Mouse (Mus musculus): ENCODE data around the gene Fam160a1. TPM values are rescaled to one million over a fixed set of nuclear protein-coding genes. Genes with fewer than 3 reads are reported as not detected.

Gene Fam160a1
- polyA plus RNA-seq, 1 experiment from 2014 or later: 6.1 TPM

- 64% methylated on average over 6 of the region's 6 CpGs for WGBS
- Histone ChIP-seq H3K4me1 (ENCODE audit: insufficient read depth, low read length) (no peaks in the 10 kb centered on the region), H3K9ac (replicated peaks; ENCODE audit: low read length) (no peak overlapping the region), H3K27me3 (ENCODE audit: insufficient read depth, low read length) (no peaks in the 10 kb centered on the region), H3K36me3 (ENCODE audit: insufficient read depth, low read length) (no peaks in the 10 kb centered on the region), H3K9me3 (ENCODE audit: low read length) (no peaks in the 10 kb centered on the region), H3K4me3 (ENCODE audit: low read length) (no peak overlapping the region), H3K27ac (ENCODE audit: low read length) (no peak overlapping the region), H3K4me2 (replicated peaks; ENCODE audit: low read depth, low read length) (no peak overlapping the region)
- no peak for ATAC-seq (ENCODE audit: low FRiP score, low TSS enrichment)
Measured at GRCm38 (mm10) chr3:85703141-85703882, 113.8 kb downstream of the Fam160a1 start.

GRCm38 (mm10) chr3:85698496-85698895 lies 118.6 kb downstream of the Fam160a1 start:
- 85% methylated on average over 4 of the region's 4 CpGs for WGBS
- no peaks in the 10 kb centered on the region for H3K27me3 ChIP-seq (ENCODE audit: insufficient read depth, low read length)
- H3K9me3 ChIP-seq (ENCODE audit: low read length): no peaks in the 10 kb centered on the region
- no peak for ATAC-seq (ENCODE audit: low FRiP score, low TSS enrichment)
- no peak overlapping the region for H3K9ac ChIP-seq (replicated peaks; ENCODE audit: low read length)
- no peak overlapping the region for H3K4me2 ChIP-seq (replicated peaks; ENCODE audit: low read depth, low read length)
- H3K36me3 ChIP-seq (ENCODE audit: insufficient read depth, low read length): no peaks in the 10 kb centered on the region
- H3K27ac ChIP-seq (ENCODE audit: low read length): no peak overlapping the region
- H3K4me3 ChIP-seq (ENCODE audit: low read length): no peak overlapping the region
- peaks cover 13% of the 10 kb centered on the region for H3K4me1 ChIP-seq (ENCODE audit: insufficient read depth, low read length)

DNA sequence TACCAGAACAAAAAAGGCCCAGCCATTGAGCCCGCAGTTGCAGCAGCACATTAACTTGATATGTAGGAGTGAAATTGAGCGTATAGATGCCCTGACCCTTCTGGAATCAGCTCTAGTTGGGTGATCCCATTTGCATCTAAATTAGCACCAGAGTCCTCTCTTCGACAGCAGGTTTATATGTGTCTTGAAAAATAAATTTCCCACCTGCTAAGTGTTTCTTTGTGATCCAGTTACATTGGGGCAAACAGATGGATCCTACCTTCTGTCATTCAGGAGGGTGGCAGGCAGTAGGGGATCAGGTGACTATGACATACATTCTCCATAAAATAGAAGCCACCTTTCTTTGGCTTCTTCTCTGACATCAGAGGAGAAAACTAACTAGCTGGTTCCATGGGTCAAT lies 122.0 kb downstream of the Fam160a1 start:
- no peak overlapping the region for H3K27ac ChIP-seq (ENCODE audit: low read length)
- H3K9ac ChIP-seq (replicated peaks; ENCODE audit: low read length): no peak overlapping the region
- no peak overlapping the region for H3K4me2 ChIP-seq (replicated peaks; ENCODE audit: low read depth, low read length)
- 19% methylated on average over 3 of the region's 3 CpGs for WGBS
- no peaks in the 10 kb centered on the region for H3K9me3 ChIP-seq (ENCODE audit: low read length)
- peak; percentile 66 for ATAC-seq (ENCODE audit: low FRiP score, low TSS enrichment)
- no peaks in the 10 kb centered on the region for H3K27me3 ChIP-seq (ENCODE audit: insufficient read depth, low read length)
- peaks cover 19% of the 10 kb centered on the region for H3K4me1 ChIP-seq (ENCODE audit: insufficient read depth, low read length)
- no peaks in the 10 kb centered on the region for H3K36me3 ChIP-seq (ENCODE audit: insufficient read depth, low read length)
- no peak overlapping the region for H3K4me3 ChIP-seq (ENCODE audit: low read length)

GRCm38 (mm10) chr3:85693013-85693412 lies 124.1 kb downstream of the Fam160a1 start:
- Histone ChIP-seq H3K4me2 (replicated peaks; ENCODE audit: low read depth, low read length) (no peak overlapping the region), H3K4me1 (ENCODE audit: insufficient read depth, low read length) (peaks cover 19% of the 10 kb centered on the region), H3K9me3 (ENCODE audit: low read length) (no peaks in the 10 kb centered on the region), H3K9ac (replicated peaks; ENCODE audit: low read length) (no peak overlapping the region), H3K27me3 (ENCODE audit: insufficient read depth, low read length) (no peaks in the 10 kb centered on the region), H3K36me3 (ENCODE audit: insufficient read depth, low read length) (no peaks in the 10 kb centered on the region), H3K27ac (ENCODE audit: low read length) (no peak overlapping the region), H3K4me3 (ENCODE audit: low read length) (no peak overlapping the region)
- ATAC-seq (ENCODE audit: low FRiP score, low TSS enrichment): no peak
- 61% methylated on average over 3 of the region's 3 CpGs for WGBS

- Histone ChIP-seq H3K9ac (replicated peaks; ENCODE audit: low read length) (no peak overlapping the region), H3K27me3 (ENCODE audit: insufficient read depth, low read length) (no peaks in the 10 kb centered on the region), H3K4me2 (replicated peaks; ENCODE audit: low read depth, low read length) (no peak overlapping the region), H3K4me3 (ENCODE audit: low read length) (no peak overlapping the region), H3K9me3 (ENCODE audit: low read length) (no peaks in the 10 kb centered on the region), H3K36me3 (ENCODE audit: insufficient read depth, low read length) (no peaks in the 10 kb centered on the region), H3K4me1 (ENCODE audit: insufficient read depth, low read length) (peaks cover 19% of the 10 kb centered on the region), H3K27ac (ENCODE audit: low read length) (no peak overlapping the region)
- peak; percentile 52; the same call in 1 of the 2 replicates for ATAC-seq (ENCODE audit: low FRiP score, low TSS enrichment)
- 37% methylated on average over 4 of the region's 4 CpGs for WGBS
Measured at GRCm38 (mm10) chr3:85691134-85691533, 126.0 kb downstream of the Fam160a1 start.

DNA sequence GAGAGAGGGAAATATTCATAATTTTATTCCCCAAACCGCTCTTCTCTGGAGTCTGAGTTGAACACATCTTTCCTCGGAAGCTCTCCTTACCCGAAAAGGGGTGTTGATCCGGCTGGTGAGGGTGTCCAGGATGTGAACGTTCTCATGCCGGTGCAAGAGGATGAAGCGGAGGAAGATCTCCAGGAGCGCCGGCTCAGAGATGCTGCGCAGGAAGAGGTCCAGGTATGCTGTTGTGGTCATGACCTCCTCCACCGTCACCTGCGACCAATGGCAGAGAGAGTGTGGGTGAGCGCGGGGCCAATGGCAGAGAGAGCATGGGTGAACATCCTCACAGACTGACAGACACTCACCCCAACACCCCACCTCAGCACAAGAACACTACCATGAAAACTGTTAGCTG lies 128.8 kb downstream of the Fam160a1 start:
- 94% methylated on average over 14 of the region's 14 CpGs for WGBS
- H3K4me1 ChIP-seq (ENCODE audit: insufficient read depth, low read length): peaks cover 6% of the 10 kb centered on the region; the same call in 1 of the 2 replicates
- no peak overlapping the region for H3K27ac ChIP-seq (ENCODE audit: low read length)

DNA sequence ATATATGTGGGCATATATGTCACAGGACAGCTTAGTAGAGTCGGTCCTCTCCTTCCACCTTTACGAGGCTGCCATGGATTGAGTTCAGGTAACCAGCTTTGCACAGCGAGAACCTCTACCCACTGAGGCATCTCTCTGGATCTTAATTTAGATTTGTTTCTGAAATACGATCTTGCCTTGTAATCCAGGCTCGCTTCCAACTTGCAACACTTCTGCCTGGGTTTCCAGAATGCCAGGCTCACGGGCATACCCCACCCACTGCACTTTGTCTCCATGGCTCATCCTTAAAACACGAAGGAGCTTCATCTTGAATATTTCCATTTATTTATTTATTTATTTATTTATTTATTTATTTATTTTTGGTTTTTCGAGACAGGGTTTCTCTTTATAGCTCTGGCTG lies 131.8 kb downstream of the Fam160a1 start:
- Histone ChIP-seq H3K27me3 (ENCODE audit: insufficient read depth, low read length) (no peaks in the 10 kb centered on the region), H3K4me3 (ENCODE audit: low read length) (no peak overlapping the region), H3K36me3 (ENCODE audit: insufficient read depth, low read length) (no peaks in the 10 kb centered on the region), H3K9ac (replicated peaks; ENCODE audit: low read length) (no peak overlapping the region), H3K4me2 (replicated peaks; ENCODE audit: low read depth, low read length) (no peak overlapping the region), H3K9me3 (ENCODE audit: low read length) (no peaks in the 10 kb centered on the region), H3K4me1 (ENCODE audit: insufficient read depth, low read length) (no peaks in the 10 kb centered on the region), H3K27ac (ENCODE audit: low read length) (no peak overlapping the region)
- ATAC-seq (ENCODE audit: low FRiP score, low TSS enrichment): no peak
- 85% methylated on average over 8 of the region's 8 CpGs for WGBS

More for the DNA sequence above, 128.8 kb downstream of the Fam160a1 start:
- no peak overlapping the region for H3K4me3 ChIP-seq (ENCODE audit: low read length)
- no peak overlapping the region for H3K4me2 ChIP-seq (replicated peaks; ENCODE audit: low read depth, low read length)
- no peaks in the 10 kb centered on the region for H3K27me3 ChIP-seq (ENCODE audit: insufficient read depth, low read length)
- H3K9ac ChIP-seq (replicated peaks; ENCODE audit: low read length): no peak overlapping the region
- ATAC-seq (ENCODE audit: low FRiP score, low TSS enrichment): no peak
- no peaks in the 10 kb centered on the region for H3K36me3 ChIP-seq (ENCODE audit: insufficient read depth, low read length)
- H3K9me3 ChIP-seq (ENCODE audit: low read length): no peaks in the 10 kb centered on the region

DNA sequence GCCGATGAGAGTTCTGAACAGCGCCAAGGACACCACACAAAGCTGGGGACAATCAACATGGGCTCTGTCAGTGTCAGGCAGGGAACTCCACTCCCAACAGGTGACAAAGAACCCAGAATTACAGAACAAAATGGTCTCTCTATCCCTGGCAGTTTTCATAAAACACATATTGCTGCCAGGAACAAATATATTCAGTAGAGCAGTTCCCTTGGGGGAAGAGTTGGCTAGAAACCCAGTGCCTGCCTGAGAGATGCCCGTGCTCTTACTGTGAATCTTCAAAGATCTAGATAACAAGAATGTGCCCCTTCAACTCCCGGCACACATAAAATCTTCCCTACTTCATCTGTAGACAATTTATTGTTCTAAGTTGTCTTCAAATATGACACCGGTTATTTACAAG lies 133.5 kb downstream of the Fam160a1 start:
- H3K36me3 ChIP-seq (ENCODE audit: insufficient read depth, low read length): no peaks in the 10 kb centered on the region
- 84% methylated on average over 5 of the region's 5 CpGs for WGBS
- ATAC-seq (ENCODE audit: low FRiP score, low TSS enrichment): no peak
- H3K9ac ChIP-seq (replicated peaks; ENCODE audit: low read length): no peak overlapping the region
- no peak overlapping the region for H3K4me3 ChIP-seq (ENCODE audit: low read length)
- H3K27me3 ChIP-seq (ENCODE audit: insufficient read depth, low read length): no peaks in the 10 kb centered on the region
- no peak overlapping the region for H3K4me2 ChIP-seq (replicated peaks; ENCODE audit: low read depth, low read length)
- H3K9me3 ChIP-seq (ENCODE audit: low read length): no peaks in the 10 kb centered on the region
- H3K4me1 ChIP-seq (ENCODE audit: insufficient read depth, low read length): no peaks in the 10 kb centered on the region
- no peak overlapping the region for H3K27ac ChIP-seq (ENCODE audit: low read length)

- H3K4me3 ChIP-seq (ENCODE audit: low read length): no peak overlapping the region
- H3K27me3 ChIP-seq (ENCODE audit: insufficient read depth, low read length): no peaks in the 10 kb centered on the region
- ATAC-seq (ENCODE audit: low FRiP score, low TSS enrichment): no peak
- no peaks in the 10 kb centered on the region for H3K4me1 ChIP-seq (ENCODE audit: insufficient read depth, low read length)
- no peak overlapping the region for H3K27ac ChIP-seq (ENCODE audit: low read length)
- no peaks in the 10 kb centered on the region for H3K9me3 ChIP-seq (ENCODE audit: low read length)
- 86% methylated on average over 7 of the region's 7 CpGs for WGBS
- H3K36me3 ChIP-seq (ENCODE audit: insufficient read depth, low read length): no peaks in the 10 kb centered on the region
- no peak overlapping the region for H3K4me2 ChIP-seq (replicated peaks; ENCODE audit: low read depth, low read length)
- no peak overlapping the region for H3K9ac ChIP-seq (replicated peaks; ENCODE audit: low read length)
Measured at GRCm38 (mm10) chr3:85681136-85681535, 136.0 kb downstream of the Fam160a1 start.

GRCm38 (mm10) chr3:85679960-85680359 lies 137.1 kb downstream of the Fam160a1 start:
- Histone ChIP-seq H3K27ac (ENCODE audit: low read length) (no peak overlapping the region), H3K27me3 (ENCODE audit: insufficient read depth, low read length) (no peaks in the 10 kb centered on the region), H3K4me2 (replicated peaks; ENCODE audit: low read depth, low read length) (no peak overlapping the region), H3K9me3 (ENCODE audit: low read length) (no peaks in the 10 kb centered on the region), H3K4me3 (ENCODE audit: low read length) (no peak overlapping the region), H3K36me3 (ENCODE audit: insufficient read depth, low read length) (no peaks in the 10 kb centered on the region), H3K4me1 (ENCODE audit: insufficient read depth, low read length) (no peaks in the 10 kb centered on the region), H3K9ac (replicated peaks; ENCODE audit: low read length) (no peak overlapping the region)
- ATAC-seq (ENCODE audit: low FRiP score, low TSS enrichment): no peak
- 85% methylated on average over 5 of the region's 5 CpGs for WGBS
